Mouse (Mus musculus) right cerebral cortex, postnatal 4 days (tissue): ENCODE data around the gene B3gnt9.
"Not testable (repeated sequence)": the region's sequence is repeated elsewhere in the genome, so short reads cannot be mapped to it uniquely, and the experiment has no call there.

ENCODE experiments used
- DNase-seq: peaks from one replicate; pipeline ENCODE4 v3.0.0-alpha.2; 2022

Gene B3gnt9

GRCm38 (mm10) chr8:105257318-105258114 lies 2.6 kb upstream of the B3gnt9 start:
- DNase-seq = no peak

GRCm38 (mm10) chr8:105254152-105254965 lies 594 bp downstream of the B3gnt9 start:
- peak; percentile 97 for DNase-seq

- DNase-seq = peak; percentile 31
These were observed 1.2 kb downstream of the B3gnt9 start for GRCm38 (mm10) chr8:105253766-105254151.

- DNase-seq = no peak
These were observed 2.0 kb downstream of the B3gnt9 start for GRCm38 (mm10) chr8:105252680-105253537.

- DNase-seq = no peak
These were observed 3.0 kb downstream of the B3gnt9 start for GRCm38 (mm10) chr8:105251954-105252353.

- DNase-seq = no peak
These were observed 13.9 kb downstream of the B3gnt9 start for GRCm38 (mm10) chr8:105241016-105241415.

GRCm38 (mm10) chr8:105237442-105238142 lies 17.4 kb downstream of the B3gnt9 start:
- DNase-seq = no peak

GRCm38 (mm10) chr8:105235206-105235605 lies 19.7 kb downstream of the B3gnt9 start:
- no peak for DNase-seq

GRCm38 (mm10) chr8:105233126-105233935 lies 21.6 kb downstream of the B3gnt9 start:
- DNase-seq = no peak

GRCm38 (mm10) chr8:105232321-105232693 lies 22.6 kb downstream of the B3gnt9 start:
- not testable (repeated sequence) for DNase-seq

- no peak for DNase-seq
These were observed 23.2 kb downstream of the B3gnt9 start for GRCm38 (mm10) chr8:105231503-105232320.

- no peak for DNase-seq
These were observed 29.0 kb downstream of the B3gnt9 start for GRCm38 (mm10) chr8:105225917-105226316.

- DNase-seq = no peak
These were observed 29.7 kb downstream of the B3gnt9 start for GRCm38 (mm10) chr8:105225272-105225593.

GRCm38 (mm10) chr8:105224413-105225271 lies 30.3 kb downstream of the B3gnt9 start, which contains the start of gene D230025D16Rik:
TSS of gene D230025D16Rik (plus strand) at chr8:105225145.
- DNase-seq = peak; percentile 96

- no peak for DNase-seq
These were observed 31.1 kb downstream of the B3gnt9 start for GRCm38 (mm10) chr8:105223850-105224249.

- DNase-seq = no peak
These were observed 36.9 kb downstream of the B3gnt9 start for GRCm38 (mm10) chr8:105217926-105218522.

GRCm38 (mm10) chr8:105214104-105214503 lies 40.8 kb downstream of the B3gnt9 start:
- DNase-seq = no peak

- no peak for DNase-seq
These were observed 45.5 kb downstream of the B3gnt9 start for GRCm38 (mm10) chr8:105209153-105210110.
